Mouse (Mus musculus) brain, embryonic 18.5 days (tissue): ENCODE measurements around the gene Pogk.

Source experiments
- DNase-seq: peaks from one replicate; pipeline ENCODE4 v3.0.0-alpha.2; 2012; ENCODE audit warnings: low read depth, low spot score

Gene Pogk

DNA sequence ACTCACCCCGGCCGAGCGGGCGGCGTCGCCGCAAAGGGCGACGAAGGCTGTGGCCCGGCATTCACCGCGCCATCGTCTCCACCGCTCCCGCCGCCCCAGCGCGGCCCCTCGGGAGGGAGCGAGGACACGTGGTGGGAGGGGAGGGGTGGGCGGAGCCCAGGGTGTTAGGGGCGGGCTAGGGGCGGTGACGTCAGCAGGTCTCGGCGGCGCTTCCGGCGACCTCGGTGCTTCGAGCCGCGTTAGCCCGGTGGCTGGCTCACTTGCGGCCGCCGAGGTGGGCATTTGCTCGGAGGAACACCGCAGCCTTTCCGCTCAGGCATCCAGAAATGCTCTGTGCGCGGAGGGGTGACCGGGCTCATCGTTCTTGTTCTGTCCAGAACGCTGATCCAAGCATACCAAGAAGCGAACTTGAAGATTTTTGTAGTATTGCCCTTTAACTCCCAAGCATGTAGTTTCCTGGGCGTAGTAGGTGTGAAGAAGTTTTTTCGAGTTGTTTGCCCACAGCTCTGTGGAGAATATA is at the start of gene Pogk:
Pogk (minus strand) TSS at position 163 of the 520 bp plus-strand sequence.
- peak; percentile 72 for DNase-seq

DNA sequence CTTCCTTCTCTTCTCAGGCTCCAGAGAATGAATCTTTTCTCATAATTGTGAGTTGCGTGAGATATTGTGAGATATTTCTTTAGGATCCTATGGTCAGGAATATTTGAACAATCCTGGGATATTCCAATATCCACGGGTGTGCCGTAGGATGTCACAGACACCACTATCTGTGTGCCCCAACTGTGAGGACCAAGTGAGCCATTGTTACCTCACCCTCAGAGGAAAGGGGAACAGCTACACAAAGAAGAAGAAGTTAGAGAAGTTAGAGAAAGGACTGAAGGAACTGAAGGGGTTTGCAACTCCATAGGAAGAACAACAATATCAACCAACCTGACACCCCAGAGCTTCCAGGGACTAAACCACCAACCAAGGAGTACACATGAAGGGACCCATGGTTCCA is 32.3 kb upstream of the Pogk start:
- no peak for DNase-seq

DNA sequence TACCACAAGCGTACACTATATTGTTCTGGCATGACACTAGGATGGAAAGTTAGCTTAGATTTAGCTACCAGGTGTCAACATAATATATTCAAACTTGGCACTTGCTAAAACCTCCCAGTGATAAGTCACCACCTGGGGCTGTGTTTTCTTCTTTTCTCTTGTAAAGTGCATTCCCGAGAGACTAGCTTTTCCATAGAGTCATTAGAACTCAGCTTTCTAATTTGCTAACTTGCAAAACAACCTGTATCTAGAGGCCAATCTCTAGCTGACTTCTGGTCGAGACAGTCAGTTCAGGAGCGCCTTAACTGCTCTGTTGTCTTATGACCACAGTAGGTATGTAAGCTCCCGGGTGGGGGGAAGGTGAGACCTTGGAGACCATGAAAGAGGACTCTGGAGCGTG is 29.8 kb upstream of the Pogk start:
- no peak for DNase-seq

DNA sequence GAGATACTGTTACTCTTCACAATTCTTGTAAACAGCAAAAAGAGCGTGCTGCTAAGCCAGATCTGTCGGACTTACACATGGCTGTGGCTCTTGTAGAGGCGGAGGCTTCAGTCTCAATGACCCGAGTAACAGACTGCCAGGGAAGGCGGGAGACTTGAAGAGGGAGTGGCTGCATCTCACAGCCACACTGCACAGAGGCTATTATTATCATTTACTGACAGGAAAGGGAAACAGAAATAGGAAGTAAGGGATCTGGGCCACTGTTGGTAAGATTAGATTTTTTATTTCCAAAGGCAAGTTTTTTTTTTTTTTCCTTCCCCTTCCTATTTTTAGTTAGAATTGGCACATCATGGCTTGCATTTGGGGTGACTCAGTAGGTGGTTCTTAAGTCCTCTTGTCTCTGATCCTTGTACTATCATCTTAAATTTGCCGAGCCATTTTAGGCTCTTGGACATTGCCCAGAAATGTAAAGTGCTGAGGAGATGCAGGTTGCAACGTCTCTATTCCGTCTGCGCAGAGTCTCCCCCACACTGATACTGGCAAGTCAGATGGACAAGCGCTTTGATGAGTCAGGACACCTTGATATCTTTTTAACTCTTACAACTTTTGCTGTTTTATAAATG is 20.3 kb upstream of the Pogk start:
- DNase-seq, result no peak

DNA sequence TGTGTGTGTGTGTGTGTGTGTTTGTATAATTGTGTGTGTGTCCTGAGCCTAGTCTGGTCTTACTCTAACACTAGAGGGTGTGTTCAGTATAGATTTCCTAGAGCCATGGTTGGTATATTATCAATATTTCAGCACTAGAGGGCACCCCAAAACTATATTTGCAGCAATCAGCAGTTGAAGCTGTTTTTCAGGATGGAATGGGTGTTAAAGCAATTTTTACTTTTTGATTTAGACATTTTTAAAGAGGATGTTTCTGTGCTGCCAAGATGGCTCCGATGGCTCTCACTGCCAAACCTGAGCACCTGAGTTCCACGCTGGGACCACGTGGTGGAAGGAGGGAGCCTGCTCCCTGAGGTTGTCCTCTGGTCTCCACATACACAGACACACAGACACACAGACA is 19.4 kb upstream of the Pogk start:
- DNase-seq, result peak; percentile 60

DNA sequence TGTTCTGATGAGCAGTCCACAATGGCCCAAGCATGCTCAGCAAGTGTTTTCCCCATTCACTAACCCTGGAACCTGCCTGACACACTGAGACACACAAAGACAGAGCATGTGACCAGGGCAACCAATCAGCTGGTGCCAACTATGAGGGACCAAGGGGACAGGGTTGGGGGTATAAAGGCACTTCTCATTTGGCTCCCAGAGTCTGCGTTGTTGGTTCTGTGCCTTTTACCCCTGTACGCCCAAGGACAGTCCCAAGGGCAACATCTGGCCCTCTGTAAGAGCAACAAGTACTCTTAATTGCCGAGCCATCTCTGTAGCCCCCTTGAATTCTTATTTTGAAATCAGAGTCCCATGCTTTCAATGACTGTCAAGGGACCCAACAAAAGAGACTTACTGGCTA is 2.6 kb upstream of the Pogk start:
- no peak for DNase-seq

DNA sequence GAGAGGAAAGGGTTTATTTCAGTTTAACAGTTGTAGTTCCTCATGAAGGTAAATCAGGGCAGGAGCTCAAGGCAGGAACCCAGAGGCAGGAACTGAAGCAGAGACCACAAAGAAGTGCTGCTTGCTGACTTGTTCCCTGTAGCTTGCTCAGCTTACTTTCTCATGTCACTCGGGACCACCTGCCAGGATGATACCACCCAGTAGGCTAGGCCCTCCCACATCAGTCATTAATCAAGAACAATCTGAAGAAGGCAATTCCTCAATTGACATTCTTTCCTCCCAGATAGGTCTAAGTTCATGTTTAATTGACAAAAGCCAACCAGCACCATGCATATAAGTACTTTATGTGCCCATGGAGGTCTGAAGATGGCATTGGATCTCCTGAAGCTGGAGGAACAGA is 1.9 kb upstream of the Pogk start:
- DNase-seq, result no peak

DNA sequence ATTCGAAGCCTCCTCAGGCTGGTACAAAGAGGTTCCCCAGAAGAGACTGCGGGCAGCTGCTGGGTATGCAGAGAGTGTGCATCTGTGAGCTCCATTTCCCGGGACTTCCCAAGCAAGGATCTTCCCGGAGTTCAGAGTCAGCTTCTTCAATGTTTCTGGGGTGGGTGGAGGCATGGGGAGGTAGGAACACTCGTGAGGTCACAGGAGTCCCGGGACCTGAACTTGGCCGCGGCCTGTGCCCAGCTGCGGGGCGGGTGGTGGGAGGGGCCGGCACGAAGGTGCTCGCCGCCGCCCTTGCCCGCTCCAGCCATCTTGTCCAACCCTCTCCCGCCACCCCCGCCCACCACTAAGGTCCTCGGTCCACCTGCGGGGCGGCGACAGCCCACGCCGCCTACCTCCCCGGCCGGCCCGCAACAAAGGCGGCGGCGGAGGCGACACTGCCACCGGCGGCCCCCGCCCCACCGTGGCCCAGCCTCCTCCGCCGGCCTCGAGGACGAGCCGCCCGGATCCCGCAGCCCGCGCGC is 424 bp downstream of the Pogk start:
- no peak for DNase-seq

DNA sequence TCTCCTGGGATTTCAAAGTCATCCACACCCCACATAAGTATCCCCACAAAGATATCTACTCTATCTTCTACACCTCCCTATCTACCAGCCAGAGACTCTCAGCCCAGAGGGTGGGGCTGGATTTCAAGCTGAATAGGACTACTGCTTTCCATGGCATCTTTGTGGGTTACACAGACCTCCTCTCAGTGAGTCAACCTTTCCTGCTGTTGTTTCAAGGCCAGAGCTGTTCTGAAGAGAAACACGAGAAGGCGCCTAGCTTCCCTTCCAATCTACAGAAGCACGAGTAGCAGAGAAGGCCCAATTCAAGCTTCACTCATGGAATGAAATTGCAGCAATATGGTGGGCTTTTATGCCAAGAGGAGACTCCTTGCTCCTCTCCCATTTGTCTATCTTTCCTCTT is 5.8 kb downstream of the Pogk start:
- DNase-seq, result no peak

DNA sequence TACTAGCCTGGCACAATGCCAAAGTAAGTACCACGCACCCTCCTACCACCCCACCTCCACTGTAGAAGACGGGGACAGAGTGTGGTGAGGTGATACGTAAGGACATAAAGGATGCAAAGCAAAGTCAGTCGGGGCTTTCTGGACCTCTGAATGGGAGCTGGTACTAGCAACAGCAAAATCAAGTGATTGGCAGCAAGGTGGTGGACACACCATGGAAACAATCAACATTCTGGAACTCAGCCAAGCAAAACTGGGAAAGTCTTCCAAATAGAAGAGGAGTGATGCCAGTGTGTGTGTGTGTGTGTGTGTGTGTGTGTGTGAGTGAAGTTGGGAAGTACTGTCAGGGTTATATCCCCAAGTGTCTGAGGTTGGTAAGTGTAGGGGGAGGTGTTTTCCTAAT is 7.7 kb downstream of the Pogk start:
- no peak for DNase-seq

DNA sequence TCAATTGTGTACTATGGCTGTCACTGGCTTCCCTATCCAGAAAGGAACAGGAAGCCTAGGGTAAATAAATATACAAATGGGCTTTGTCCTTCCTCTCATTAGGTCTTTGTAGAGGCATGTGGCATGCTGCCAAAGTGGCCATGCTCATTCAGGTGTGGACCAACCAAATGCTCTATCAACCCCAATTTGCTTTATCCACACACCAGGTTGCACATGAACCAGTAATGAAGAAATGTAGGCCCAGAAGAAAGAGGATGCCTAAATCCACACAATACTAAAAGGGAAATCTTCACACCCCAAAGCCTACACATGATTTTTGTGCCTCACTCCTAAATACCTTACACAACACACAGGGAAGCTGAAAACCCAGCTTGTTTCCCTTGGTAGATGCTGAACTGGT is 8.2 kb downstream of the Pogk start:
- no peak for DNase-seq

DNA sequence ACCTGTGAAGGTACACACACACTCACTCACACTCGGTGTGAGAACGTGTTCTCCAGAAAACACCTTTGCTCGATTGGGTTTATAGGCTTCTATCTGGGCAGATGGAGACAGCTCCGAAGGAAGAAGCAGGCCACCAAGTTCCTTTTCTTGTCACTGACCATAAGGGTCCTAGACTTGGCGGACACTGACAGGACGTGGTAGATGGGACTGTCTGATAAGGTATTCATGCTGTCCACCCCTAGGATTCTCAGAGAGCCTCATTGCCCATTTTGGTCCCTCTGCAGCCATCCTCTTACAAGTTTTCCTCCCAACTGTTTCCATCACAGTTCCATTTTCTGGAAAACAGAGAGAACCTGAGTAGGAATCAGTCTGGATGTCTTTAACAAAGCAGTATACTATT is 13.3 kb downstream of the Pogk start:
- DNase-seq, result no peak

DNA sequence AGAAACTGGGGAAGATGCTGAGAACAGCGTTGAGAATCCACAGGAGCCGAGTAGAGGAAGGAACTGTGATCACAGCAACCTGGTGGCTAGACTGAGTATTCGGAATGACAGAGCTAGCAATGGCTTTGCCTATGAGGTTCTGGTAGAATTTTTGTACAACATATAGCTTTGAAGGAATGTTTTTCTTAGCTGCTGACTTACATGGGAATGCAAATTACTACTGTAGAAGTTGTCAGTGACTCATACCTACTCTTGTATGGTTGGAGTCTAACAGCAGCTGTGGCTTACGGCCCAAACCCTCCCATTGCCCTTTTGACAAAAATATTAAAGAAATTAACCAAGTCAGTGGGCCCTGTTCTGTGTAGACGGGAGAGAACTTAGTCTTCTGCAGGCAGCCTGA is 14.0 kb downstream of the Pogk start:
- no peak for DNase-seq

DNA sequence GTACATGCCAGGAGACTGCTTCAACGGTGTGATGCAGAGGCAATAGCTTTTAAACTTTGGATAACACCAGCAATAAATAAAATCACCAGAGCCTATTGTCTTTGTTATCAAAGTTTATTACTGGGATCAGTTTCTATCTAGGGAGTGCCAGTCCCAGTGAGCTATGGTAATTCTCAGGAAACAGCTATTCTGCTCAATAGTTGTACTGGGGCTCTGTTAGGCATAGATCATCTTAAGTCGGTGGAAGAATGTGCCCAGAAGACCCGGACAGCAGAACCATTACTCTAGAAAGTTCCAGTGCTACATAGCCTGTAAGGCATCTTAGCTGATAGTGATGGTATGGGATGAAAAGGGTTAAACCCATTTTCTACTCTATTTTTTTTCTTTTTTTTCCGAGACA is 14.9 kb downstream of the Pogk start:
- DNase-seq, result no peak

DNA sequence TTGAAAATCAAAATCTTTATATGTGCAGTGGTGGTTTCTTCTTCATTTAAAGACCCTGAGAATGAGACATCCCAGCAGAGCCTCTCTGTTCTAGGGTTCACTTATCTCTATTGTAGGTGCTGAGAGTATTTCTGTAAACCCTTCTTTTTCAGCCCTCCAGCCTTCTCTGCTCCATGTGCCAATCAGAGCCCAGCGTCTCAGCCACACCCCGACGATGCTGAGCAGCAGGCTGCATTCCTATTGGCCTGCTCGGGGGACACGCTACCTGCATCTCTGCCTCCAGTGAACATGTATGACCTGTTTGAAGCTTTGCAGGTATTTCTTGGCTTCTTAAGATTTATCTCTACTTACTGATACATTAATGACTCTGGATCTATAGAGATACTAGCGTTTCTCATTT is 18.0 kb downstream of the Pogk start:
- no peak for DNase-seq

DNA sequence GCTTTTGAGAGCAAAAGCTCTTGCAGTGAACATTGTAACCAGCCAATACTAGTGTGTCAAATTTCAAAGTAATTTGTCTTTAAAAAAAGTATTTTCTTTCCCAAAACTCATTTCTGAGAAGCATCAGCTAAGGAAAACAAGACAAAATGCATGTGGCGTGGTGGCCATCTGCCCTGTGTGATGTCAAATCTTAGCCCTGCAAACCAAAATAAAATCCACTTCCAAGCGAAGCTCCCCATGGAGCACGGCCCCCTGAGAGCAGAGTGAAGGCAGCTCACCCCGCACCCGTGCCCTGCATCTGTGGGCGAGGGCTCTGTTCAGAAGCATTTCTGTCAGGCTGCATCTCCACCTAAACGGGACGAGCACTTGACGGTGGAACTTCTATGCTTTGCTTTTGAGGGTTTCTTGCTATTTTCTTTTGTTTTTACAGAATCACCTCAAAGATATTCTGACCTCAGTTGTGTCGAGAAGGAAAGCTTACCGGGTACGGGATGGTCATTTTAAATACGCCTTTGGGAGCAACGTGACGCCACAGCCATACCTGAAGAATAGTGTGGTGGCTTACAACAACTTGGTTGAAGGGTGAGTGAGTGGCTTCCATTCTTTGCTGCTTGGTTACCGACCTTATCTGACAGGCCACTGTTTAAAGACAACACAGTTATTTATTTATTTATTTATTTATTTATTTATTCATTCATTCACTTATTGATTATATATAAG is 20.1 kb downstream of the Pogk start:
- no peak for DNase-seq

DNA sequence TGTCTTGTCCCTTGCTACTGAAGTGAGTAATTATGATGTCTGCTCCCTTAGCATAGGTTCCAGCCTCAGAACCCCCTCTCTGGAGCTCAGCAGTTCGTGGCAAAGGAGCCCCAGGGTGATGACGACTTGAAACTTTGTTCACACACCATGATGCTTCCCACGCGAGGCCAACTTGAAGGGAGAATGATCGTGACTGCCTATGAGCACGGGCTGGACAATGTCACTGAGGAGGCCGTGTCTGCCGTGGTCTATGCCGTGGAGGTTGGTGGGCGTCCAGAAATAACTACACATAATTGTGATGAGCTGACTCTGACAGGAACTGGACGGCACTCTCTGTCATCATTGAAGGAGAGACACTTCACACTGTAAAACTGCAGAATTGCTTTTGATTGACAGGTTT is 21.2 kb downstream of the Pogk start:
- no peak for DNase-seq

DNA sequence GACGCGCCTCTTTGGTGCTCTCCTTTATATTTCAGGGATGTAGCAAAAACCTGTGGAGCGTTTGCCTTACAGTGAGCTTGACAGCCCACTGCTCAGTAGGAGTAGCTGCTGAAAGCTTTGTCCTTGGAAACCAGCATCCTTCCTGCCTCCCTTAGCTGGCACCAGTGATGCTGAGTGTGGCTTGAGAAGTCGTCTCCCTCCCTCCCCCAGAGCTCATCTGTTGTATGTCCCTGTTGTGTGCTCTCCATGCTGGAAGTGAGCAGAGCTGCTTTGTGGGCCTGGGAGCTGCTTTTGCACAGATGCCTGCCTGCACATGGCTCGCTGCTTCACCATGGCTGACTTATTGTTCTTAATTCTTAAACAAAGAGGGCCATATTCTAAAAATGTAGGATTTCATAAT is 24.2 kb downstream of the Pogk start:
- no peak for DNase-seq

DNA sequence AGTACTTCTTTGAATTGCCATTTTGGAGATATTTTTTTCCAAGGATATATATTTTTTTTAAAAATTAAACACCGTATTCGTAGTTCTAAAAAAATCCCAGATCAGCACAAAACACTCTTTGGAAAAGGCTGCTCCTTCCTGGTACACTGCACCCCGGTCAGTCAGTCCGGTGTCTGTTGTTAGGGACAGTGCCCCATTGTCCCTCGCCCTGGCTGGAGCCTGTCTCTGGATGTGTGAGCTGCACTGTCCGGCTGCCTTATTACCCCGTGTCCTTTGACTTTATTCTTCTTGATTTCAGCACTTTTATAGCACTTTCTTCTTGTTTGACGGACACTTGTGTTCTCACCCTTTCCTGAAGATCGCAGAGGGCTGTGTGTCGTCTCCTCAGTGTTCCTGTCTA is 25.0 kb downstream of the Pogk start:
- DNase-seq, result no peak

DNA sequence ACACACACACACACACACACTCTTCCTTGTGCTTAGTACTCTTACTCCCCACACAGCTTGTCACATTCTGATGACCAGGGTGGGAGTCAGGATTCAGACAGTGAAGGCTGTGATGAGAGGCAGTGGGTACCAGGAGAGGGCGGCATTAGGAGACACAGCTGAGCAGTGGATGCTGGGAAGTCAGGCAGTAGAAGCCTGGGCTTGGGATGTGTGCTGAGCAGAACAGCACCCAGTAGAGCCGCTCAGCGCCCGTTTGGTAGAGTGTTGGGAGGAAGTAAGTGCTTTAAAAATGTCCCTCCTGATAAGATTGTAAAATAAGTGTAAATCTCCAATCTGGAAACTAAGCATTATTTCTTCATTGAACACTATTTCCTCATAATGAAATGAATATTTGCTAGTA is 27.0 kb downstream of the Pogk start:
- no peak for DNase-seq

DNA sequence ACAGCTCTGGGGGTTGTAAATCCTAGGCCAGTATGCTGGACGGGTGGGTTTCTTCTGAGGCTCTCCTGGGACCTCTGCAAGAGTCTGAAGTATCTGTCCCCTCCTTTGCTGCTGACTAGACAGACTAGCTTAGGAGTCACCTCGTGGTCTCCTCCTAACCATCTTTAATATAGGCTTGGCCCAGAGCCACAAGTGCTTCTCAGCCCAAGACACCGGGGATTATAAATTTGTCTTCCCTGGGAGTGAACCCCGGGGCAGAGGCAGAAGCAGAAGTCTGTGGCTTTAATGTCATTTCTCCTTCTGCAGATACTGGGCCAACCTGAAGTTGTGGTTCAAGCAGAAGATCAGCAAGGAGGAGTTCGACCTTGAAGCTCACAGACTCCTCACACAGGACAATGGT is 27.8 kb downstream of the Pogk start:
- no peak for DNase-seq

DNA sequence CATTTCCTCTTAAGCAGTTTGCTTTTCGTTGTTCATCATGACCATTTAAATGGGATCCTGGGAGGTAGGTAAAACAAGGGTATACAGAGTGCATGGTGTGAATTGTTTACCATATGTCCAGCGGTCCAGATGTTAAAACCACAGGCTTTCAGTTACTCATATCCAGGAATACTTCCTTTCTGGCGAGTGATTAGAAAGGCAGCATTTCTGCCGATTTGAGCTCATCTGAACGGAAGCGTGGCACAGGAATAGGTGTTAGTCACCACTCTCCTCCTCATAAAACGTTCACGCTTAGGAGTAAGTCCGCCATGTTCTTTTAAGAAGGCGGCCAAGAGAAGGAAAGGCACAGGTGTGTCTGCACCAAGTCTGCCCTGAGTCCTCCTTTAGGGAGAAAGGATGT is 28.3 kb downstream of the Pogk start:
- DNase-seq, result no peak

DNA sequence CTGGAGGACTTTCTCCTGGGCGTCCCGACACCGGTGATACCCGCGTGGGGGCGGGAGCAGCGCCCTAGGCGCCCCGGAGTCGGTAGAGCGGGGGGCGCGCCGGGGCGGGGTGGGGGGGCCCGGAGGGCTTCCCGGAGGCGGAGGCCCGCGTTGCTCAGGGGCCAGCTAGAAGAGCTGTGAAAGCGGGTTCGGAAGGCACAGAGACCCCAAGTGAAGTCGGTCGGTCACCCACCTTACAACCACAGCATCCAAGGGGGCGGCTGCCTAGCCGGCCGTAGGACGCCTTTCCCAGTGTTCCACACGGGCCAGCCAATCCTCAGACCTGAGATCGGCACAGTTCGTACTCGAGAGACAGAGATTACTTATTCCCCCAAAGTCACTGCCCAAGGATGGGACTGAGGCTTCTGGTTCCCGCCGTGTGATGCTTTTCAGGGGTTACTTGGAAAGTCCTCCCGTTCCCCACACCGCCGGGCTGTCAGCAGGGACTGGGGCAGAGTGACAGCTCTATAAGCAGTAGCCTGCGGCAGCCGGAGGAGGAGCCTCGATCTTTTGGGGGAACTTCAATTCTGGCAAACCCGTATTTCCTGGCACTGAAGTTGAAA is 29.9 kb downstream of the Pogk start:
- no peak for DNase-seq
